Mouse (Mus musculus) myocyte (in vitro differentiated cells): ENCODE data around the gene Palm3. TPM values are rescaled to one million over a fixed set of nuclear protein-coding genes. Genes with fewer than 3 reads are reported as not detected.

Experiments used
- H3K27me3 ChIP-seq: one replicate; pipeline ENCODE4 v1.6.1; 2011; ENCODE audit not compliant: control insufficient read depth, insufficient read depth, insufficient read length
- H3K36me3 ChIP-seq: one replicate; pipeline ENCODE4 v1.6.1; 2011; ENCODE audit not compliant: control insufficient read depth, insufficient read depth
- H3K4me2 ChIP-seq: one replicate; pipeline ENCODE4 v1.6.1; 2011; ENCODE audit warnings: low read depth, control low read depth
- H3K4me3 ChIP-seq: one replicate; pipeline ENCODE4 v1.5.1; 2011; ENCODE audit warnings: mild to moderate bottlenecking, control low read depth, moderate library complexity
- H3K79me2 ChIP-seq: one replicate; pipeline ENCODE4 v1.6.1; 2011; ENCODE audit not compliant: control insufficient read depth, insufficient read depth
- H3ac ChIP-seq: one replicate; pipeline ENCODE4 v1.6.1; 2011; ENCODE audit not compliant: control insufficient read depth, insufficient read length
- CEBPB ChIP-seq: IDR thresholded peaks from 2 replicates; pipeline ENCODE4 v1.6.1; 2011; ENCODE audit warnings: mild to moderate bottlenecking, moderate library complexity; ENCODE audit not compliant: poor library complexity, insufficient read depth, severe bottlenecking
- E2F4 ChIP-seq: IDR thresholded peaks from one replicate; pipeline ENCODE4 v1.6.1; 2011; ENCODE audit warnings: mild to moderate bottlenecking, control low read depth, moderate library complexity; ENCODE audit not compliant: insufficient read depth
- MAX ChIP-seq: IDR thresholded peaks from one replicate; pipeline ENCODE4 v1.6.1; 2011; ENCODE audit warnings: low read depth, mild to moderate bottlenecking, control low read depth
- MYOD1 ChIP-seq, 3 experiments: IDR thresholded peaks; one replicate each; pipeline ENCODE4 v1.6.1; 2011; ENCODE audit warnings: control low read depth in 2 of 3, low read depth in 2 of 3, mild to moderate bottlenecking in 2 of 3, moderate library complexity in 1 of 3; ENCODE audit not compliant: insufficient read length in 2 of 3, control insufficient read depth in 1 of 3
- MYOG ChIP-seq, 3 experiments: IDR thresholded peaks; one replicate each; pipeline ENCODE4 v1.6.1; 2011; ENCODE audit warnings: control low read depth in 2 of 3, low read depth in 2 of 3, mild to moderate bottlenecking in 2 of 3; ENCODE audit not compliant: insufficient read length in 2 of 3, control insufficient read depth in 1 of 3, insufficient read depth in 1 of 3
- POLR2A ChIP-seq: IDR thresholded peaks from one replicate; pipeline ENCODE4 v1.6.1; 2011; ENCODE audit warnings: low read depth, mild to moderate bottlenecking, control low read depth, moderate library complexity; ENCODE audit not compliant: insufficient read length
- POLR2AphosphoS2 ChIP-seq: IDR thresholded peaks from one replicate; pipeline ENCODE4 v1.6.1; 2011; ENCODE audit warnings: low read depth, control low read depth; ENCODE audit not compliant: insufficient read length
- REST ChIP-seq: IDR thresholded peaks from one replicate; pipeline ENCODE4 v1.6.1; 2011; ENCODE audit warnings: mild to moderate bottlenecking, control low read depth, moderate library complexity; ENCODE audit not compliant: insufficient read depth, insufficient read length
- SRF ChIP-seq: IDR thresholded peaks from one replicate; pipeline ENCODE4 v1.6.1; 2011; ENCODE audit warnings: low read depth; ENCODE audit not compliant: control insufficient read depth, insufficient read length
- TCF12 ChIP-seq: IDR thresholded peaks from one replicate; pipeline ENCODE4 v1.6.1; 2011; ENCODE audit warnings: mild to moderate bottlenecking, control low read depth; ENCODE audit not compliant: poor library complexity, insufficient read depth, severe bottlenecking
- TCF3 ChIP-seq: IDR thresholded peaks from one replicate; pipeline ENCODE4 v1.6.1; 2011; ENCODE audit warnings: low read depth, control low read depth; ENCODE audit not compliant: insufficient read length
- USF1 ChIP-seq: IDR thresholded peaks from one replicate; pipeline ENCODE4 v1.6.1; 2011; ENCODE audit warnings: low read depth, mild to moderate bottlenecking, control low read depth, moderate library complexity
- polyA plus RNA-seq: library from polyadenylated mRNA; unstranded; fragments of >200 nt; fragmentation: generic; extraction: Trizol; gene quantifications from one replicate; pipeline ENCODE4 v1.2.1, GENCODE M21; 2012; ENCODE audit warnings: missing spikeins

Gene Palm3
- polyA plus RNA-seq, 1 experiment = 4.9 TPM

DNA sequence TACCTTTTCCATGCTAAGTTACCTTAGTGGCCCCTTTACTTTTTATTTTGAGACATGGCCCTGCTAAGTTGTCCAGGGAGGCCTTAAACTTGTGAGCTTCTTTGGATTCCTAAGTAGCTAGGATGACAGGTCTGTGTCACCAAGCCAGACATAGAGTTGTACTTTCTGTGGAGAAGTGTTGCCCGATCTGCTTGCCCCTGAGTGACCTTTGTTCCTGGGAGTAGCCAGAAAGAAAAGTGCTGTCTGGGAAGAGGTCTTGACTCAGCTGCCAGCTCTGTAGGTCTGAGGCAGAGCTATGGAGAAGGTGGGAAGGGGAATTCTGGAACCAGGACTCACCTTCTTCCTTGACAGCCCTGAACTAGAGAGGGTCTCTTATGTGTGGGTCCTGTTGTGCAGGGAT is 47.9 kb downstream of the Palm3 start:
- Histone ChIP-seq H3K36me3 (no peaks in the 10 kb centered on the region), H3K27me3 (no peaks in the 10 kb centered on the region), H3K79me2 (peaks cover 29% of the 10 kb centered on the region), H3K4me3 (no peak overlapping the region), H3K4me2 (no peak overlapping the region), H3ac (no peak overlapping the region)
- TF ChIP-seq CEBPB = no peak
- TF ChIP-seq E2F4 = no peak
- TF ChIP-seq TCF12 = no peak
- no peak for TF ChIP-seq SRF
- no peak for TF ChIP-seq MAX
- no peak for TF ChIP-seq POLR2A
- no peak for TF ChIP-seq POLR2AphosphoS2
- no peak for TF ChIP-seq TCF3
- no peak for TF ChIP-seq MYOG (IDR thresholded peaks at IDR 0.05; ENCODE audit: control insufficient read depth in 1 of 3, insufficient read depth in 1 of 3, insufficient read length in 2 of 3, low read depth in 2 of 3)
- no peak for TF ChIP-seq REST
- no peak for TF ChIP-seq USF1
- TF ChIP-seq MYOD1 (IDR thresholded peaks at IDR 0.05; ENCODE audit: control insufficient read depth in 1 of 3, insufficient read length in 2 of 3, low read depth in 2 of 3) = no peak

GRCm38 (mm10) chr8:84069750-84070149 is 48.5 kb downstream of the Palm3 start:
- H3ac ChIP-seq = no peak overlapping the region
- TF ChIP-seq CEBPB = no peak
- no peak for TF ChIP-seq MYOG (IDR thresholded peaks at IDR 0.05; ENCODE audit: control insufficient read depth in 1 of 3, insufficient read depth in 1 of 3, insufficient read length in 2 of 3, low read depth in 2 of 3)
- TF ChIP-seq MAX = no peak
- TF ChIP-seq TCF3 = no peak
- no peak for TF ChIP-seq E2F4
- no peak for TF ChIP-seq USF1
- TF ChIP-seq TCF12 = no peak
- TF ChIP-seq SRF = no peak
- no peak for TF ChIP-seq POLR2A
- TF ChIP-seq POLR2AphosphoS2 = no peak
- H3K79me2 ChIP-seq = peaks cover 29% of the 10 kb centered on the region

DNA sequence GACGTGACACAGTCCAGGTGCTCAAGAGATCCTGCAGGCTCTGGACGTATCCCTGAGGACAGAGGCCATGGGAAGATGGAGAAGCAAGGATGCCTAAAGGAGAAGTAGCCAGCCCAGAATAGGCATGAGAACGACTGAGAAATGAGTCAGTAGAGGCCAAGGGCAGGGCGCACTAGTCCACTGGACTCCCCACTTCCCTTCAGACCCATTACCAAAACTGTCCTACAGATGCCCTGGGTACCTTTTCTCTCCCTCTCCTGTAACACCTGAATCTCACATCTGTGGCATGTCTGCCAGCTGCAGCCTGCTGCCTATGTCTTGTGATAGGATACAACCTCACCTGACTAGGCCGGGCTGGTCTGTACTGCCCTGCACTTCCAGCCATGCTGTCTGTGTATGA is 49.0 kb downstream of the Palm3 start:
- Histone ChIP-seq H3K4me2 (no peak overlapping the region), H3K27me3 (no peaks in the 10 kb centered on the region), H3K36me3 (no peaks in the 10 kb centered on the region), H3K4me3 (no peak overlapping the region), H3K79me2 (peaks cover 29% of the 10 kb centered on the region), H3ac (no peak overlapping the region)
- no peak for TF ChIP-seq USF1
- TF ChIP-seq MYOD1 (IDR thresholded peaks at IDR 0.05; ENCODE audit: control insufficient read depth in 1 of 3, insufficient read length in 2 of 3, low read depth in 2 of 3) = no peak
- TF ChIP-seq TCF3 = no peak
- TF ChIP-seq SRF = no peak
- no peak for TF ChIP-seq MAX
- TF ChIP-seq MYOG (IDR thresholded peaks at IDR 0.05; ENCODE audit: control insufficient read depth in 1 of 3, insufficient read depth in 1 of 3, insufficient read length in 2 of 3, low read depth in 2 of 3) = no peak
- TF ChIP-seq TCF12 = no peak
- no peak for TF ChIP-seq POLR2AphosphoS2
- TF ChIP-seq E2F4 = no peak
- no peak for TF ChIP-seq CEBPB
- no peak for TF ChIP-seq POLR2A
- no peak for TF ChIP-seq REST

More at GRCm38 (mm10) chr8:84069750-84070149, 48.5 kb downstream of the Palm3 start:
- Histone ChIP-seq H3K36me3 (no peaks in the 10 kb centered on the region), H3K27me3 (no peaks in the 10 kb centered on the region), H3K4me2 (no peak overlapping the region), H3K4me3 (no peak overlapping the region)

- no peaks in the 10 kb centered on the region for H3K27me3 ChIP-seq
- TF ChIP-seq TCF12 (no peak), MYOG (IDR thresholded peaks at IDR 0.05; ENCODE audit: control insufficient read depth in 1 of 3, insufficient read depth in 1 of 3, insufficient read length in 2 of 3, low read depth in 2 of 3) (peak in 1 of 3 experiments; percentile 64), MYOD1 (IDR thresholded peaks at IDR 0.05; ENCODE audit: control insufficient read depth in 1 of 3, insufficient read length in 2 of 3, low read depth in 2 of 3) (peak in 2 of 3 experiments; percentile 66 to 78)
- H3ac ChIP-seq = no peak overlapping the region
- H3K36me3 ChIP-seq = no peaks in the 10 kb centered on the region
- peaks cover 29% of the 10 kb centered on the region for H3K79me2 ChIP-seq
- no peak overlapping the region for H3K4me3 ChIP-seq
- H3K4me2 ChIP-seq = no peak overlapping the region
These were observed 49.4 kb downstream of the Palm3 start for GRCm38 (mm10) chr8:84070667-84071066.

GRCm38 (mm10) chr8:84071921-84072320 is 50.6 kb downstream of the Palm3 start:
- Histone ChIP-seq H3K4me2 (no peak overlapping the region), H3K36me3 (no peaks in the 10 kb centered on the region), H3K27me3 (no peaks in the 10 kb centered on the region), H3K4me3 (no peak overlapping the region), H3K79me2 (peaks cover 29% of the 10 kb centered on the region), H3ac (no peak overlapping the region)
- no peak for TF ChIP-seq TCF12
- no peak for TF ChIP-seq MYOD1 (IDR thresholded peaks at IDR 0.05; ENCODE audit: control insufficient read depth in 1 of 3, insufficient read length in 2 of 3, low read depth in 2 of 3)
- TF ChIP-seq USF1 = no peak
- no peak for TF ChIP-seq REST
- no peak for TF ChIP-seq CEBPB
